In the genomic region with DNA sequence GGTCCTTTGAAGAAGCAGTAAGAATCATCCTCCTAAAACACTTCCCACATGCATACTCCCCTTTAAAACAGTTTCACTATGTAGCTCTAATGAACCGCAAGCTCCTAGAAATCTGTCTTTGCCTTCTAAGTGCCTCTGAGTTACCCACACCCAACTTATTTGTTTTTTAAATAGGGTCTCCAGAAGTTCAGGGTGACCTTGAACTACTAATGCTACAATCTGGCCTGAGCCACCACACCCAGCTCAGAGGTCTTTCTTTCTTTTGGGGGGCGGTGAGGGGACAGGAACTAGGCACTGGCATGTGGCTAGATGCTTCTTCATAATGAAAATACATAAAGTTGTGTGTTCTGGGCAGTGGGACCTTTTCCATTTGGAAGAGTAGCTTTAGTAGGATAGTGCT, we compare ENCODE assay signal across 24 mouse cellular contexts. TPM values are rescaled to one million over a fixed set of nuclear protein-coding genes. Genes with fewer than 3 reads are reported as not detected.
"Had no signal": no experiment of that assay in that cellular context is flagged by ENCODE, and none has a peak within 500 bp of the region (broad histone marks: within the 10 kb centered on the region; RNA-seq: fewer than 3 reads in every experiment).

No protein-coding gene starts in this region.

- H3K4me3 ChIP-seq: heart, adult 2 months; heart, embryonic 13.5 days; heart, embryonic 15.5 days; hindbrain, embryonic 13.5 days; hindbrain, embryonic 15.5 days; limb, embryonic 13.5 days; limb, embryonic 15.5 days; liver, embryonic 13.5 days; liver, embryonic 15.5 days had no signal

- DNase-seq: gastrocnemius, postnatal 14 days; gastrocnemius, postnatal 36 days; heart, adult 11 months; heart, adult 2 months; heart, postnatal 14 days; heart, postnatal 36 days; kidney, adult 11 months; kidney, adult 2 months; kidney, postnatal 10 days; kidney, postnatal 25 days; layer of hippocampus, adult 9-11 months; layer of hippocampus, postnatal 36 days; left cerebral cortex, postnatal 4 days; liver, embryonic 13.5 days had no signal

- H3K9ac ChIP-seq: heart, embryonic 13.5 days; heart, embryonic 15.5 days; hindbrain, embryonic 13.5 days; hindbrain, embryonic 15.5 days; limb, embryonic 13.5 days; limb, embryonic 15.5 days; liver, embryonic 13.5 days; liver, embryonic 15.5 days had no signal

- H3K9me3 ChIP-seq: heart, embryonic 13.5 days; heart, embryonic 15.5 days; hindbrain, embryonic 13.5 days; hindbrain, embryonic 15.5 days; limb, embryonic 13.5 days; limb, embryonic 15.5 days; liver, embryonic 13.5 days; liver, embryonic 15.5 days had no signal

- H3K27me3 ChIP-seq: heart, embryonic 15.5 days; hindbrain, embryonic 13.5 days; hindbrain, embryonic 15.5 days had no signal

- H3K27ac ChIP-seq: heart, adult 2 months; heart, embryonic 13.5 days; heart, embryonic 15.5 days; hindbrain, embryonic 13.5 days; hindbrain, embryonic 15.5 days; hindbrain, postnatal 0 days; limb, embryonic 13.5 days; limb, embryonic 15.5 days; liver, embryonic 13.5 days; liver, embryonic 15.5 days had no signal

- H3K4me1 ChIP-seq: heart, embryonic 13.5 days; heart, embryonic 15.5 days; hindbrain, embryonic 13.5 days; hindbrain, embryonic 15.5 days; limb, embryonic 13.5 days; limb, embryonic 15.5 days; liver, embryonic 13.5 days; liver, embryonic 15.5 days had no signal

- H3K36me3 ChIP-seq: heart, embryonic 13.5 days; heart, embryonic 15.5 days; hindbrain, embryonic 15.5 days; limb, embryonic 15.5 days; liver, embryonic 13.5 days; liver, embryonic 15.5 days had no signal

RNA-seq across cellular contexts. Expression of gene Srpk3, which starts 23.3 kb away (rescaled TPM):
- total RNA-seq: hematopoietic stem cell, adult 5-6 weeks; liver, adult 2 months had no signal

RNA-seq across cellular contexts. Expression of gene Plxnb3, which starts 40.6 kb away (rescaled TPM):
- total RNA-seq: hematopoietic stem cell, adult 5-6 weeks had no signal
